Mouse (Mus musculus) splenic B cell, adult 2 months (primary cell): Measurements from ENCODE around the gene Slc34a2.

ENCODE experiments used
- DNase-seq: peaks from one replicate; pipeline ENCODE4 v3.0.0-alpha.2; 2011; ENCODE audit warnings: low read depth, low spot score
- H3K27me3 ChIP-seq: 2 replicates; pipeline ENCODE4 v1.6.1; 2012; ENCODE audit warnings: mild to moderate bottlenecking, low read length, moderate library complexity, mixed read lengths; ENCODE audit not compliant: control insufficient read depth, poor library complexity, insufficient read depth, severe bottlenecking
- H3K36me3 ChIP-seq: 2 replicates; pipeline ENCODE4 v1.6.1; 2012; ENCODE audit warnings: mild to moderate bottlenecking, low read length, moderate library complexity, mixed read lengths; ENCODE audit not compliant: control insufficient read depth, poor library complexity, insufficient read depth, severe bottlenecking

The Slc34a2 gene

DNA sequence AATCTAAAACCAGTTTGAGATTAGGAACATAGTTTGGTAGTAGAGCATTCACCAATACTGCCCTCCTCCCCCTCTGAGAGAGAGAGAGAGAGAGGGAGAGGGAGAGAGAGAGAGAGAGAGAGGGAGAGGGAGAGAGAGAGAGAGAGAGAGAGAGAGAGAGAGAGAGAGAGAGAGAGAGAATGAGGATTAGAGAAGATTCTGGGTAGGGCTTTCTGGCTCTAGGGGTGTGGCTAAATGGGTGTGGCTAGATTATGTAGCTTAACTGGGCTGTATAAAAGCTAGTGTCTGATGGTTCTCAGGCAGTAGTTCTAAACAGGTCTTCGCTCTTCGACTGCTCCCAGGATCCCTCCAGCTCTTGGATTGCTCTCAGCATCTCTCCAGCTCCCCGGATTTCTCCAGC is at the start of gene Slc34a2:
Gene Slc34a2 (plus strand): TSS at position 301 of the 400 bp plus-strand sequence.
- Histone ChIP-seq H3K27me3 (no peaks in the 10 kb centered on the region), H3K36me3 (no peaks in the 10 kb centered on the region)
- DNase-seq = no peak

DNA sequence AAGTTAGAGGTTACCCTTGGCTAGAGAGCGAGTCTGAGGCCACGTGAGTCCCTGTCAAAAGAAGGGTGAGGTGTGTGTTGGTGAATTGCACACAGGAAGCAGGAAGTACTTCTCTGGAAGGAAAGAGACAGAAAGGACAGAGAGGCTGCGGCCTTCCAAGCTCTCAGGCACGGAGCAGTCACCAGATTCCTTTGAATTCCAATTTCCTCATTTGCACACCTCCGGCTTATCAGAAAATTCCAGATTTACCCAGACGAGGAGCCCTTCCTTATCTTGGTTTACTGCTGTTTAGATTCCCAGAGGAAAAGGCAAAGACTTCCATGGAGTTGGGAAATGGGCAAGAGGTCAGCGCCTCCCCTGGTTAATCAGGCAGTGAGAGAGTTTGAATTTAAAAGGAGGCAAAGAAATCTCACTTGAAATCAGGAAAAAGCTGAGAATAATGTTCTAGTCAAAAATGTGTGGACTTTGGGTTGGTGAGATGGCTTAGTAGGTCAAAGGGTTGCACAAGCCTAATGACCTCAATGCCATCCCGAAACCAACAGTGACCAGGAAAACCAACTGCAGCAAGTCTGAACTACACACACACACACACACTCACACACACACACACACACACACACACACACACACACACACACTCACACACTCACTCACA is 47.1 kb upstream of the Slc34a2 start:
- H3K27me3 ChIP-seq = no peaks in the 10 kb centered on the region
- DNase-seq = no peak
- H3K36me3 ChIP-seq = no peaks in the 10 kb centered on the region

DNA sequence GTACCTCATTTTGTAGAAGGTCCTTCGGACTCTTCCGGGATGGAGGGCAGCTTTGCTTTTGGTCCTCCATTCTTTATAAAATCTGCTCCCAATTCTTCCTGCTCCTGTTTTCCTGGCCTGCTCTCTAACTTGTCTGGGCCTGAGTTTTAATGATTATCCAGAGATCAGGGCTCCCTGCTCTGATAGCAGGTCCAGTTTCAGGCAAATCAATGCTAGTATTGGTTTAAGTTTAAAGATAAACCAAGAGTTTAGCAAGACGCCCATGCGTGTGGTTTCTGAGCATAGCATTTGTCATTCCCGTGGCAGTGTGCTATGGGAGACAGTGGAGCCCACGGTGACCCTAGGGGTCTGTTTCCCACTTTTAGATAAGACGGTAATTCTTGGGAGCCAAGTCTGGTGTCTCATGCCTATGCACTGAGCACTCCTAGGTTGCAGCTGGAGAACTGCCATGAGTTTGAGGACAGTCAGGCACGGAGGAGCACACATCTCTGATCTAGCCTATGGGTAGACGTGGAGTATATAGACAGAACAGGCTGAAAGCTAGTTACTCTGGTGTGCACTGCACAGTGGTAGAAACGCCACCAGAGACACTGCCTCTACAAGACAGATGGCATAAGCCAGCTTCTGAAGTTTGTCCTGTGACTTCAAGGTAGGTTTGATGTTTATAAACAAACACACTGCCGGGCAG is 45.5 kb upstream of the Slc34a2 start:
- no peaks in the 10 kb centered on the region for H3K27me3 ChIP-seq
- no peaks in the 10 kb centered on the region for H3K36me3 ChIP-seq
- DNase-seq = no peak

DNA sequence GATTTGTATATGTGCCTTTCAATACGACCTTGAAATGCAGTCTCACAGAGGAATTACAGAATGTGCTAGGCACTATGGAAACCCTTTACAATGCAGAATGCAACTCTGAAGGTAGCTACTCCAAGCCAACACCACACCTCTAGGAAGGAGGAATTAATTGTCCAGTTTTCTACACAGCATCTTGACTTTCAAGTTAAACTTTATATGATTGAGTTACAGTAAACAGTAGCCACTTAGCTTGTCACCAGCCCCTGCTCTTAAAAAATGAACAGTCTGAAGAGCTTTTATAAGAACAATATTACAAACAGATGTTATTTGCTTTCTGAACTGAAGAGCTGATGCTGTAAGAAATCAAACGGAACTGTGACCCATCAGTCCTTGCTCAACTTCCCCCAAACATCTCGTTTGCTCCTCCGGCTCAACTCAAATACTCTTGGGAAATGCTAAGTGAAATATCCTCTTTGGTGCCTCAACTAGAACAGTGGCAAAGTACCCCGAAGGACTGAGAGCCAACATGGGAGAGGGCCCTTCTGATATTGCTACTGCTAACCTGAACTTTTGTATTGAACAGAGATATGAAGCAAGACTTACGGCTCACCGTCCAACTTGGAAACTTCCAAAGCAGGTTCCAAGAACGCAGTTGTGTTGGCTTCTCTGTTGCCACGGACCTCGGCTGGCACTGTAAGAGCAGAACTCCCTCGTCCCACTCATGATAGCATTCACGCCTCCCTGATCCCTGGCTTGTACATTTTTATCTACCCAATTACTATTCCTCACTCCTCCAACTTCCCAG is 44.2 kb upstream of the Slc34a2 start:
- no peaks in the 10 kb centered on the region for H3K36me3 ChIP-seq
- H3K27me3 ChIP-seq = no peaks in the 10 kb centered on the region
- DNase-seq = no peak

DNA sequence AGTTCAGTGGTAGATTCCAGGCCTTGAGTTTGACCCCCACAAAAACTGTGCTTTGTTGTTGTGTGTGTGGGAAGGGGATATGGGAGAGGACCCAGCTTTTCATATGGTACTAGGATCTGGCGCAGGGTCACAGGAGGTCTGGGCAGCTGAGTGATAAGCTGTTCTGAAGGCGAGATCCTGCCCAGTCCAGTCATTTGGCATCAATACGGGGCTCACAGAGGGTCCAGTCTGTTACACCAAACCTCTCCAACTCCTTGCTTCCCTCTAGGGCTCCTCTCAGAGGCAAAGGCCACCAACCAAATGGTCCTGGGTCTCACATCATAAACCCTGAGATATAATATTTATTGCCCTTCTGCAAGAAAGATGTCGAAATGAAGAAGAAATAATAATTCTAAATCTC is 42.4 kb upstream of the Slc34a2 start:
- DNase-seq = no peak
- no peaks in the 10 kb centered on the region for H3K36me3 ChIP-seq
- H3K27me3 ChIP-seq = no peaks in the 10 kb centered on the region

DNA sequence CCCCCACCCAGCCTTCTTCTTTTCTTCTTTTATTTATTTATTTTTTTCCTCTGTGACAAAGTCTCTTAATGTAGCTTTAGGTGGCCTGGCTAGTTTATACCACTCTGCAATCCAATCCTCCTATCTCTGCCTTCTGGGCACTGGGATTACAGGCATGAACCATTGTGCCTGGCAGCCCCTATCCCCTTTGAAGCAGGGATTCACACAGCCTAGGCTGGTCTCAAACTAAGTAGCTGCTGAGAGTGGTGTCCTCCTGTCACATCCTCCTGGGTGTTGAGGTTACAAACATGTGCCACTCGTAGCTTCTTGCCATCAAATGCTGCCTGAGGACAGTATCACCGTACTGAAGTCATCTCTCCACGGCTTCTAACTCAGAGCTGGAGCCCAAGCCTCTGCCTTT is 41.7 kb upstream of the Slc34a2 start:
- H3K27me3 ChIP-seq = no peaks in the 10 kb centered on the region
- no peak for DNase-seq
- H3K36me3 ChIP-seq = no peaks in the 10 kb centered on the region

DNA sequence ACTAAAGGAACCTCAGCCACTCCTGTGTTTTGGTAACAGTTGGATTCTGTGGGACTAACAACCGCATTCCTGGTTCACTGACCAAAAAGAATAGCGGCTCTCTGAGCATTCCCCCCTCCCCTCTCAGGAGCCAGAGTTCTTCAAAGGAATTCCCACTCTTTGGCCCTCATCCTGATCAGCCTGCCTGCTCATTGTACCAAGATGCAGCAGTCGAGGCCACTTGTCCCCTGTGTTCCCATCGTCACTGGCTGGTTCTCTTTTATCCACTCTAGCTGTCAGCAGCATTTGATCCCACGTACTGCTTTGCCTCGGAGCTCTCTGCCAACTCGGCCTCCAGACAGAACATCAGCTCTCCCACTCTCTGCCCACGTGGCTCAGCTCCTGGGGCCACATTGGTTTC is 41.3 kb upstream of the Slc34a2 start:
- no peaks in the 10 kb centered on the region for H3K36me3 ChIP-seq

DNA sequence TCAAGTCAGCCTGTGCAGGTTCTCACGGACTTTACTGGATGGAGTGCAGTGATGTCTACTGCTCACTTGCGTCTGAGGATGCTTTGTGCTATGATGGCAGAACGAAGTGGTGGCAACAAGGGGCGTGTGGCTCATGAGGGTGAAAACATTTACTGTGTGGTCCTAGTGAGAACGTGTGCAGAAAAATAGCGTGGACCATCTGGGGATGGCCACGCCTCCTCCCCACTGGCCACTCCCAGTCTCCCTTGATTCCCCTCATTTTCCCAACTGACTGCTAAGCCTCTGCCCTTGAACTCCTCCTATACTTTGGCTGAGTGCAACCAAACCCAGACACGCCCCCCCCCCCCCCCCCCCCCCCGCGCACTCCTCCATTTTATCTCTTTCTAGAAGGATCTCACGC is 40.8 kb upstream of the Slc34a2 start:
- no peak for DNase-seq
- H3K27me3 ChIP-seq = no peaks in the 10 kb centered on the region
- no peaks in the 10 kb centered on the region for H3K36me3 ChIP-seq

More for the DNA sequence above, 41.3 kb upstream of the Slc34a2 start:
- no peak for DNase-seq
- no peaks in the 10 kb centered on the region for H3K27me3 ChIP-seq

DNA sequence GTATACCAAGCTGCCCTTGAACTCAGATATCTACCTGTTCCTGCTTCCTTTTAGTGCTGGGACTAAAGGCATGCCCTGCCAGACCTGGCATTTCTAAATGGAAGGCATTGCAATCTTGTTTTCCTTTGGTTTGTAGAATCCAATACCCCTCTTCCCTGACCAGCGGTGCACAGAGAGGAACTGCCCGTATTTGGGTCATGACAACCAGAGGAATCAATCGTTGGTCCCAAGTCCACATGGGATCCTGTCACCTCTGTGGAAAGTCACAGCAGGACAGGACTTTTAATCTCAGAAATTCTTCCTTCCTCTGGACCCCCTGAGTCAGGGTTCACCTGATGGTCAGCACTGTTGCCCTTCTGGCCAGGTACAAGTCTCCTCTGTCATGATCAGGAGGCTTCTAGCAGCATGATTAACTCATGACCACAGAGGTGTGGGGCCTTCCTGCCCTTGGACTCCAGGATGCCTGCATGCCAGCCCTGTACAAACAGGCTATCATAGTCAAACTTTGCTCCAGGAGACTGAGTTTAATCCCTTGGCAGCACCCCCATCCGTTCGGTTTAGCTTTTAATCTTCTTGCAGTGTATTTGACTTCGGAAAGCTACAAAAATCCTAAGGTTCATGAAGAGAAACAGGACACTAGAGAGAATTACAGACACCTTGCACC is 39.7 kb upstream of the Slc34a2 start:
- no peaks in the 10 kb centered on the region for H3K36me3 ChIP-seq

DNA sequence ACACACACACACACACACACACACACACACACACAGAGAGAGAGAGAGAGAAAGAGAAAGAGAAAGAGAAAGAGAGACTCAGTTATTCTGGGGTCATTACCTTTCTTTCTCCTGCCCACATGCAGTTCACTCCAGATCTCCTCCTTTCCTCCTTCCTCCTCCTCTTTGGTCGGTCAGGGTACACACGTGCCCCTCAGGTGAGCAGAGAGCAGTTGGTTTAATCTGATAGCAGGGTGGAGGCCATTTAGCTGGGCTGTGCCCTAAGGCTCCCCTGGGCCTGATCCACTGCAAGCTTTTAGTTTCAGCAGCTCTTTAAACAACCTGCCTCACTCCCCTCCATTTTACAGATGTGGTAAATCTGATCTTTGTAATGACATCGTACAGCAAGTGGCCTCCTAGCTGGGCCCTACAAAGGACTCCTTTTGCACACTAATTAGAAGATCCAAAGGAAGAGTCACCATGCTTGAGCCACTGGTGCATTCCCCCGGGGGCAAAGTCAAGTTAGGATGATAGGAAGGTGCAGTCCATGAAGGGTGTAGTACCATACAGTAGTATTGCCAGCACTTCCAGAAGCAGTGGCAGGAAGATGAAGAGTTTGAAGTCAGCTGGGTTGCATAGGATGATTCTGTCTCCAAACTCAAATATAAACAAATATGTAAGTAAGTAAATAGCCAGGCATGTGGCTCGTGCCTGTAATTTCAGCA is 37.6 kb upstream of the Slc34a2 start:
- no peak for DNase-seq
- Histone ChIP-seq H3K27me3 (no peaks in the 10 kb centered on the region), H3K36me3 (no peaks in the 10 kb centered on the region)

More for the DNA sequence above, 39.7 kb upstream of the Slc34a2 start:
- no peak for DNase-seq
- H3K27me3 ChIP-seq = no peaks in the 10 kb centered on the region

DNA sequence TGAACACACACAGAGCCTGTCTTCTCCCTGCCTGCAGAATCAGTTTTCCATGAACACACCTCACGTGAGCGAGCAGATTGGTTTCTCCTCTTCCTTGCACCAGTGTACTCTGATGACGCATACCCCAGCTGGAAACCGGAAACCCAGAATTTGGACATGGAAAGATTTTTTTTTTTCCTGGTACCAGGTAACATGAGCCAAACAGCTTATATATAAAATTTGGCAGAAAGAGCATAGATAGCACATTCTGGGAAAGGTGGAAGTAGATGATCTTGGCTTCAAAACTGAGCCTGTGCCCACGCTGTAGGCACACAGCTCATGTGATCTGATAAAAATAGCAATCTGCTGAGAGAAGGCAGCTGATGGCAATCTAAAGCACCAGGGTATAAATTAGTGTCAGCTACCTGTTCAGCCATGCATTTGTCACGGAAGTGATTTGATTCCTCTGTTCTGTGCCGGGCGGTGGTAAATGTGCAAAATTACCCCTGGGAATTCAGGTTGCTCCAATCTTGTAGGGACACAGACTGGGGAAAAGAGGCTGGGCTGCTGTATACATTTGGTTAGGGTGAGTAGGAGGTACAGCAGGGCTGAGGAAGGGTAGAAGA is 35.2 kb upstream of the Slc34a2 start:
- DNase-seq = no peak
- no peaks in the 10 kb centered on the region for H3K36me3 ChIP-seq
- no peaks in the 10 kb centered on the region for H3K27me3 ChIP-seq

DNA sequence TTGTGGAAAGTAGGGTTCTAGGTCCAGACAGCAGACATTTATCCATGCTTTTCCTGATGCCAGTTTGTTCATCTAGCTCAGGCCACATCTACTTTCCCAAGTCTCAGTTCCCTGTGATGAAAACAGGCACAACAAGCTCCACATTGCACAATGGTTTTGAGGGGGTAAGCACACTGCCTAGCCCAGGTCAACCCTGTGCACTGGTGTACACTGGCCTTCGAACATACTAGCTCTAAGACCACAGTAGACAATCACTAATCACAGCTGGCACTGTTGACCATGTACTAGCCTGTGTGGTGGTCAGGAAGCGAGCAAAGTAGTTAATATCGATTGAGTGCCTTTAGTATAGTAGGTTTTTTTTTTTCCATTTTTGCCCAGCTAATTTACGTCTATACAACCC is 34.4 kb upstream of the Slc34a2 start:
- Histone ChIP-seq H3K36me3 (no peaks in the 10 kb centered on the region), H3K27me3 (no peaks in the 10 kb centered on the region)
- DNase-seq = no peak

DNA sequence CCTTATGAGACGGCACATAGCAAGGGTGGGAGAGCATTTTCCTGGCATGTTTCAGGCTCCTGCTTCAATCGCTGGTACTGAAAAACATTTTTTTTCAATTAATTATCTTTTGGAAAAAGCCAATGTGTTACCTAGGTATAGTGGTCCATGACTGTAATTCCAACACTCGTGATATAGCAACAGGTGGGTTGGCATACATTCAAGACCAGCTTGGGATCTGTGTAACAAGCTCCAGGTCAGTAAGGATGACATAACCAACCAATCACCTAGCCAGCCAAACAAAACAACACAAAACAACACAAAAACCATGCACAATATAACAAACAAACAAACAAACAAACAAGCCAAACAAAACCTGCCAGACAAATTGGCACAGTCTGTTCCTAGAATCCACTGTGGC is 33.9 kb upstream of the Slc34a2 start:
- H3K27me3 ChIP-seq = no peaks in the 10 kb centered on the region
- H3K36me3 ChIP-seq = no peaks in the 10 kb centered on the region
- no peak for DNase-seq
